Mouse (Mus musculus): ENCODE data around the gene Rnf31. TPM values are rescaled to one million over a fixed set of nuclear protein-coding genes. Genes with fewer than 3 reads are reported as not detected.

Rnf31 gene
- polyA plus RNA-seq, 1 experiment from 2014 or later = 18.1 TPM

DNA sequence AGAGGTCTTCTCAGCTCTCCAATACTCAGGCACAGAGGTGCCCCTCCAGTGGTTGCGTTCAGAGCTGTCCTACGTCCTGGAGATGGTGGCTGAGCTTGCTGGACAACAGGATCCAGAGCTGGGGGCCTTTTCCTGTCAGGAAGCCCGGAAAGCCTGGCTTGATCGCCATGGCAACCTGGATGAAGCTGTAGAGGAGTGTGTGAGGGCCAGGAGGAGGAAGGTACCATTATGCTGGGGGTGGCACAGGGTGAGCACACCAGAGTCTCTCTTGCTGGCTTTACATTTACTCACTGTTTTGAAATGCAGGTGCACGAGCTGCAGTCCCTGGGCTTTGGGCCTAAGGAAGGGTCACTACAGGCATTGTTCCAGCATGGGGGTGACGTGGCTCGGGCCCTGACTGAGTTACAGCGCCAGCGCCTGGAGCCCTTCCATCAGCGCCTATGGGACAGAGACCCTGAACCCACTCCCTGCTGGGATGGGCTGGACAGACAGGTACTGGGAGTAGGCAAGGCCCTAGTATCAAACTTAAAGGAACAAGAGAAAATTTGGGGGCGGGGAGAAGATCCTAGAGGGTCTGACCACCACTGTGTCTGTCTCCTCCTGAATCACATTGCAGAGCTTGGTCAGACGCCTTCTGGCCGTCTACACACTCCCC lies 4.7 kb downstream of the Rnf31 start:
- Histone ChIP-seq H3K4me3 (ENCODE audit: low read length) (no peak overlapping the region), H3K4me2 (ENCODE audit: low read depth, low read length) (no peak overlapping the region), H3K9me3 (ENCODE audit: control insufficient read depth, low read length) (no peaks in the 10 kb centered on the region), H3K27me3 (ENCODE audit: control insufficient read depth, insufficient read depth, low read depth, low read length) (no peaks in the 10 kb centered on the region), H3K4me1 (replicated peaks; ENCODE audit: control insufficient read depth, insufficient read depth, low read length) (peaks cover 10% of the 10 kb centered on the region), H3K36me3 (ENCODE audit: control insufficient read depth, insufficient read depth, low read length) (peaks cover 42% of the 10 kb centered on the region), H3K27ac (ENCODE audit: low read length) (no peak overlapping the region), H3K9ac (ENCODE audit: low read length) (no peak overlapping the region)
- WGBS = 82% methylated on average over 13 of the region's 13 CpGs
- ATAC-seq (ENCODE audit: low read depth) = no peak

DNA sequence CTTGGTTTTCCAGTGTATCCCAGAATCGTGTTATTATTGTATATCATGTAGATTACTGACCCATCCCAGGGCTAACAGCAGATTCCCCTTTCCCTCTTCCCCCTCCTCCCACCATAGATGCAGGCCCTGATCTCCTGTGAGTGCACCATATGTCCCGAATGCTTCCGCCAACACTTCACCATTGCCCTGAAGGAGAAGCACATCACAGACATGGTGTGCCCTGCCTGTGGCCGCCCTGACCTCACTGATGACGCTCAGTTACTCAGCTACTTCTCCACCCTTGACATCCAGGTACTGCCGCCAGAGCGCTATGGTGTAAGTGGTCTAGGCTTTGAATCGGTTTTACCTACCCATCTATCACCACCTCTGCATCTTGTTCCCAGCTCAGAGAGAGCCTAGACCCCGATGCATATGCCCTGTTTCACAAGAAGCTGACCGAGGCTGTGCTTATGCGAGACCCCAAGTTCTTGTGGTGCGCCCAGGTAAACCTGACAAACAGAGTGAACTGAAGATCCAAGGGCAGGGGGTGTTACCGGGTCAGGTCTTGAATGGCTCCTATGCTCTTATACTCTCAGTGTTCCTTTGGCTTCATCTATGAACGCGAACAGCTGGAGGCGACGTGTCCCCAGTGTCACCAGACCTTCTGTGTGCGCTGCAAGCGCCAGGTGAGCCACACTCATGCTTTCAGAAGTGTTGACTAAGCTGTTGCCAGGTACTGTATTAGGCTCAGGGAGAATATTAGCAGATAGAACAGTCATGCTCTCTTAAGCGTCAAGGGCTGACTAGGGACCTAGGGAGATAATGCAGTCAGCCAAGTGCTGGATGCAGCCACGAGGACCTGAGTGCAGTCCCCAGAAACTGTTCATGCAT lies 7.2 kb downstream of the Rnf31 start:
- Histone ChIP-seq H3K4me1 (replicated peaks; ENCODE audit: control insufficient read depth, insufficient read depth, low read length) (peaks cover 3% of the 10 kb centered on the region), H3K9me3 (ENCODE audit: control insufficient read depth, low read length) (no peaks in the 10 kb centered on the region), H3K27ac (ENCODE audit: low read length) (no peak overlapping the region), H3K4me2 (ENCODE audit: low read depth, low read length) (no peak overlapping the region), H3K9ac (ENCODE audit: low read length) (no peak overlapping the region), H3K36me3 (ENCODE audit: control insufficient read depth, insufficient read depth, low read length) (peaks cover 56% of the 10 kb centered on the region), H3K27me3 (ENCODE audit: control insufficient read depth, insufficient read depth, low read depth, low read length) (no peaks in the 10 kb centered on the region), H3K4me3 (ENCODE audit: low read length) (no peak overlapping the region)
- ATAC-seq (ENCODE audit: low read depth) = no peak
- WGBS = 90% methylated on average over 21 of the region's 21 CpGs

DNA sequence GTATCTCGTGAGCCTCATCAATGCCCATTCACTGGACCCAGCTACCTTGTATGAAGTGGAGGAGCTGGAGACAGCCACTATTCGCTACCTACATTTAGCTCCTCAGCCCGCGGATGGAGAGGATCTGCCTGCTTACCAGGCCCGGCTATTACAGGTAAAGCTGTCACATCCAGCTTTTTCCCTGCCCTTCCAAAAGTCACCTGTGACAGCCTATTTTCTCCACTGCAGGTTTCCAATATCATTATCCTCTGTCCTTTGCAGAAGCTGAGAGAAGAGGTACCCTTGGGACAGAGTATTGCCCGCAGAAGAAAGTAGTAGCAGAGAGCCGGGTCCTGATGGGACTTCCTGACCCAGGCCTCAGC lies 11.7 kb downstream of the Rnf31 start, which contains the start of gene Irf9:
Gene Irf9 (plus strand): TSS at position 301 of the 362 bp plus-strand sequence.
- peak within 1 kb of the TSS; percentile 53 for H3K4me2 ChIP-seq (ENCODE audit: low read depth, low read length)
- peak within 1 kb of the TSS; percentile 41 for H3K4me3 ChIP-seq (ENCODE audit: low read length)
- no peak for ATAC-seq (ENCODE audit: low read depth)
- H3K4me1 ChIP-seq (replicated peaks; ENCODE audit: control insufficient read depth, insufficient read depth, low read length) = peaks cover 4% of the 10 kb centered on the region
- peak within 1 kb of the TSS; percentile 77 for H3K27ac ChIP-seq (ENCODE audit: low read length)
- no peaks in the 10 kb centered on the region for H3K9me3 ChIP-seq (ENCODE audit: control insufficient read depth, low read length)
- peak within 1 kb of the TSS; percentile 58 for H3K9ac ChIP-seq (ENCODE audit: low read length)
- peaks cover 40% of the 10 kb centered on the region for H3K36me3 ChIP-seq (ENCODE audit: control insufficient read depth, insufficient read depth, low read length)
- 86% methylated on average over 7 of the region's 7 CpGs for WGBS
- no peaks in the 10 kb centered on the region for H3K27me3 ChIP-seq (ENCODE audit: control insufficient read depth, insufficient read depth, low read depth, low read length)

DNA sequence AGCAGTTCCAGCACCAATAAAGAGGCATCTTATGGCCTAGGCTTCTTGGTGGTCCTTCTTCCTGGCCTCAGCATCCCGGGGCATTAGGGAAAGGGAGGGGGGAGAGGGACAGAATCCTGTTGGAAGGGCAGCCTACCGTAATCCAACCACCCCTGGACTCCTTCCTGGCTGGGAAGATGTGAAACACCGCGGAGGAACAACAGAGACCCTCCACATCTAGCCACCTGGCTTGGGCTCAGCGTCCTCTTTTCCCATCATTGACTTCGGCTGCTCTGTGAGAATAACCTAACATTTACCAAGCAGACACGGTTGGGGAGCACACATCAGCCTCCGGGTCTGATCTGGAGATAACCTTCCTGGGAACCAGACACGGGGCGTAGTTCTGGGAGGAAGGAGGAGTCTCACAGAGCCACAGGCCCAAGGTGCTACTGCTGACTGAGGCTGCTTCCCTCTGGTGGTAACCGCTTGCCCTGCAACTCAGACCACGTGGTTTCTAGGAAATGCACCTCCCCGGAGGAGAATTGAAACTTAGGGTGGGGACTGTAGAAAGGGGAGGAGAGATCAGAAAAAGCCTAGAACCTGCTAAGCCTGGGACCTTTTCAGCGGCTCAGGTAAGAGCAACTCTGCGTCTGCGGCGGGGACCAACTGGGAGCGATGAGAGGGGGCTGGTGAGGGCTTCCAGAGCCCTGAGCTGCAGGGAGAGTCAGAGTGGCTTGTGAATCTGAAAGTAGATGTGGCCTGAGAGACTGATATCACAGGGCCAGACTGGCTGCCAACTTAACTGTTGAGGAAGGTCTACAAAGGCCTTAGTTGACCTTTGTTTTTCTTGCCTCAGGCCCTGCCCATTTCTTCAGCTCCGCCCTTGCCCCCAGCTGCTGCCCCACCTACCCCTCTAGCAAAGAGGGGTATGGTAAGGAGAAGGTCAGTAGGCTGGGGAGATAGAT lies 12.4 kb downstream of the Rnf31 start:
- peak overlapping the region; percentile 58 for H3K9ac ChIP-seq (ENCODE audit: low read length)
- peaks cover 38% of the 10 kb centered on the region for H3K36me3 ChIP-seq (ENCODE audit: control insufficient read depth, insufficient read depth, low read length)
- no peaks in the 10 kb centered on the region for H3K9me3 ChIP-seq (ENCODE audit: control insufficient read depth, low read length)
- peak; percentile 95 for ATAC-seq (ENCODE audit: low read depth)
- H3K4me1 ChIP-seq (replicated peaks; ENCODE audit: control insufficient read depth, insufficient read depth, low read length) = peaks cover 4% of the 10 kb centered on the region
- peak overlapping the region; percentile 53 for H3K4me2 ChIP-seq (ENCODE audit: low read depth, low read length)
- peak overlapping the region; percentile 41 for H3K4me3 ChIP-seq (ENCODE audit: low read length)
- WGBS = 15% methylated on average over 19 of the region's 19 CpGs
- H3K27ac ChIP-seq (ENCODE audit: low read length) = peak overlapping the region; percentile 77
- H3K27me3 ChIP-seq (ENCODE audit: control insufficient read depth, insufficient read depth, low read depth, low read length) = no peaks in the 10 kb centered on the region

DNA sequence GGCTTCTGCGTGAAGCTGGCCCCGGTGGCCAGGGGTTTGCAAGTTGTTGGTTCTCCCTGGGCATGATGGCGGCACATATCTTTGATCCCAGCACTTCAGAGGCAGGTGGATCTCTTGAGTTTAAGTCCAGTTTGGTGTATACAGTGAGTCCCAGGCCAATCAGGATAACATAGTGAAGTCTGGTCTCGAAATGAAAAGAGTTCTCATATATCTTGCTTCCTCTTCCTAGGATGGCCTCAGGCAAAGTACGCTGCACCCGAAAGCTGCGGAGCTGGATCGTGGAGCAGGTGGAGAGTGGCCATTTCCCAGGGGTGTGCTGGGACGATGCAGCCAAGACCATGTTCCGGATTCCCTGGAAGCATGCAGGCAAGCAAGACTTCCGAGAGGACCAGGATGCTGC lies 13.3 kb downstream of the Rnf31 start:
- Histone ChIP-seq H3K27ac (ENCODE audit: low read length) (no peak overlapping the region), H3K4me2 (ENCODE audit: low read depth, low read length) (peak overlapping the region; percentile 53), H3K4me3 (ENCODE audit: low read length) (peak overlapping the region; percentile 41), H3K4me1 (replicated peaks; ENCODE audit: control insufficient read depth, insufficient read depth, low read length) (peaks cover 4% of the 10 kb centered on the region), H3K9ac (ENCODE audit: low read length) (no peak overlapping the region), H3K9me3 (ENCODE audit: control insufficient read depth, low read length) (no peaks in the 10 kb centered on the region), H3K36me3 (ENCODE audit: control insufficient read depth, insufficient read depth, low read length) (peaks cover 31% of the 10 kb centered on the region), H3K27me3 (ENCODE audit: control insufficient read depth, insufficient read depth, low read depth, low read length) (no peaks in the 10 kb centered on the region)
- no peak for ATAC-seq (ENCODE audit: low read depth)
- WGBS = 92% methylated on average over 11 of the region's 11 CpGs

DNA sequence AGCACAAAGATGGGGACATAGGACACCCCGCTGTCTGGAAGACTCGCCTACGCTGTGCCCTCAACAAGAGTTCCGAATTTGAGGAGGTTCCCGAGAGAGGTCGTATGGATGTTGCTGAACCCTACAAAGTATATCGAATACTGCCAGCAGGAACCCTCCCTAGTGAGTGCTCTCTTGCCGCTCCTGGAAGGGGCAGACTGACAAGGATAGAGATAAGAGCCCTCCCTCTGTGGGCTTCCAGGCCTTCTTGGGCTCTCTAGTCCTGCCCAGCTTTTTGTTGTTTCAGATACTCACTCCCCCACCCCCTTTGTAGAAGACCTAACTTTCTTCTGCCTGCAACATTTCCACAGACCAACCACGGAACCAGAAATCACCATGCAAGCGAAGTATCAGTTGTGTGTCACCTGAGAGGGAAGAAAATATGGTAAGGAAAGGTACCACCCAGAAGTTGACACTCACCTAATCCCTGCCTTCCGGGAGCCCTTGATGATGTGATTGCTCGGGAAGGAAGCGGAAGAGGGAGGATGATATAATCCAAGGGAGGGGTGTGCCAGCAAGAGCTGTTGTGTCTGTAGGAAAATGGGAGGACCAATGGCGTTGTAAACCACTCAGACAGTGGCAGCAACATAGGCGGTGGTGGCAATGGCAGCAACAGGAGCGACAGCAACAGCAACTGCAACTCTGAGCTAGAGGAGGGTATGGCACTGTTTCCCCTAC lies 14.4 kb downstream of the Rnf31 start:
- peaks cover 4% of the 10 kb centered on the region for H3K4me1 ChIP-seq (replicated peaks; ENCODE audit: control insufficient read depth, insufficient read depth, low read length)
- H3K36me3 ChIP-seq (ENCODE audit: control insufficient read depth, insufficient read depth, low read length) = peaks cover 30% of the 10 kb centered on the region

DNA sequence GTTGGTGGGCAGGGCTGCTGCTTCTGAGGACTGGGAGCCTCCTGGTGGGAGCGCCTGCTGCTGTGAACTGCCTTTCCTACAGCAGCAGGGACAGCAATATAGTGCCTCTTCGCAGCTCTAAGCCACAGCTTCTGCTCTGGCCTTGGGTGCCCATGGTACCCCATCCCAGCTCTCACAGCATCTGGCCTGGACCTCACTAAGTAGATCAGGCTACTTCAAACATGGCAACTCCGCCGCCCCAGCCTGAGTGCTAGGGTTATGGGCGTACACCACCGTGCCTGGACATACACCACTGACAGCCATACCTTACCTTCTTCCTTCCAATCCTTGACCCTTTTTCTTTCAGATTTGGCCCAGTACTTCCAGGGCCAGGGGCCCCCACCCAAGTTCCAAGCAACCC lies 16.8 kb downstream of the Rnf31 start:
- no peaks in the 10 kb centered on the region for H3K27me3 ChIP-seq (ENCODE audit: control insufficient read depth, insufficient read depth, low read depth, low read length)
- peaks cover 12% of the 10 kb centered on the region for H3K36me3 ChIP-seq (ENCODE audit: control insufficient read depth, insufficient read depth, low read length)
- H3K9ac ChIP-seq (ENCODE audit: low read length) = no peak overlapping the region
- no peak for ATAC-seq (ENCODE audit: low read depth)
- no peak overlapping the region for H3K4me3 ChIP-seq (ENCODE audit: low read length)
- no peaks in the 10 kb centered on the region for H3K9me3 ChIP-seq (ENCODE audit: control insufficient read depth, low read length)
- H3K27ac ChIP-seq (ENCODE audit: low read length) = no peak overlapping the region
- H3K4me2 ChIP-seq (ENCODE audit: low read depth, low read length) = no peak overlapping the region
- WGBS = 97% methylated on average over 6 of the region's 6 CpGs
- peaks cover 4% of the 10 kb centered on the region for H3K4me1 ChIP-seq (replicated peaks; ENCODE audit: control insufficient read depth, insufficient read depth, low read length)

More for the DNA sequence above, 14.4 kb downstream of the Rnf31 start:
- H3K4me2 ChIP-seq (ENCODE audit: low read depth, low read length) = no peak overlapping the region
- H3K27ac ChIP-seq (ENCODE audit: low read length) = no peak overlapping the region
- H3K27me3 ChIP-seq (ENCODE audit: control insufficient read depth, insufficient read depth, low read depth, low read length) = no peaks in the 10 kb centered on the region
- no peaks in the 10 kb centered on the region for H3K9me3 ChIP-seq (ENCODE audit: control insufficient read depth, low read length)
- no peak overlapping the region for H3K4me3 ChIP-seq (ENCODE audit: low read length)
- H3K9ac ChIP-seq (ENCODE audit: low read length) = no peak overlapping the region
- no peak for ATAC-seq (ENCODE audit: low read depth)
- WGBS = 90% methylated on average over 16 of the region's 16 CpGs

- no peak overlapping the region for H3K9ac ChIP-seq (ENCODE audit: low read length)
- H3K4me1 ChIP-seq (replicated peaks; ENCODE audit: control insufficient read depth, insufficient read depth, low read length) = no peaks in the 10 kb centered on the region
- no peak overlapping the region for H3K4me2 ChIP-seq (ENCODE audit: low read depth, low read length)
- 0 out of 2 replicates have a peak, but pooled peaks cover 2% of the 10 kb centered on the region for H3K36me3 ChIP-seq (ENCODE audit: control insufficient read depth, insufficient read depth, low read length)
- no peaks in the 10 kb centered on the region for H3K27me3 ChIP-seq (ENCODE audit: control insufficient read depth, insufficient read depth, low read depth, low read length)
- H3K4me3 ChIP-seq (ENCODE audit: low read length) = no peak overlapping the region
- WGBS = 44% methylated on average over 6 of the region's 6 CpGs
- no peak for ATAC-seq (ENCODE audit: low read depth)
- no peaks in the 10 kb centered on the region for H3K9me3 ChIP-seq (ENCODE audit: control insufficient read depth, low read length)
- H3K27ac ChIP-seq (ENCODE audit: low read length) = no peak overlapping the region
These were observed 21.8 kb downstream of the Rnf31 start for GRCm38 (mm10) chr14:55613346-55613745.
